18 mouse cellular contexts compared by ENCODE assay signal in the genomic region with DNA sequence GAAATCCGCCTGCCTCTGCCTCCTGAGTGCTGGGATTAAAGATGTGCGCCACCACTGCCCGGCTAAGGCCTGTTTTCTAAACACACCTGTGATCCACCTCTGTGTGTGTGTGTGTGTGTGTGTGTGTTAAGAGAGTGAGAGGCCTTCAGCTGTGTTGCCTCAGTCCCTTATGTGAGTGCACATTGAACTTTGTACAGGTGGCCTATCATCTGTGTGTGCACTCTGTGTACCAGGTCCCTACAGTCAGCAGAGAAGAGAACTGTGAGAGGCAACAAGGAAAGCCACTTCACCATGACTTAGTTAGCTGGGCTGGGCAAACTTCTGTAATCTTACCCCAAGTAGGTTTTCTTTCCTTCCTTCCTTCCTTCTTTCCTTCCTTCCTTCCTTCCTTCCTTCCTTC.
"Had no signal": no experiment of that assay in that cellular context is flagged by ENCODE, and none has a peak within 500 bp of the region (broad histone marks: within the 10 kb centered on the region; RNA-seq: fewer than 3 reads in every experiment).

No protein-coding gene starts in this region.

- H3K27me3 ChIP-seq: limb, embryonic 12.5 days; limb, embryonic 15.5 days; midbrain, embryonic 12.5 days; midbrain, embryonic 15.5 days; neural tube, embryonic 12.5 days; neural tube, embryonic 15.5 days had no signal

- H3K36me3 ChIP-seq: limb, embryonic 12.5 days; limb, embryonic 15.5 days; midbrain, embryonic 12.5 days; midbrain, embryonic 15.5 days; neural tube, embryonic 12.5 days; neural tube, embryonic 15.5 days had no signal

- H3K4me1 ChIP-seq: limb, embryonic 12.5 days; limb, embryonic 15.5 days; midbrain, embryonic 12.5 days had no signal

- H3K4me3 ChIP-seq: limb, embryonic 12.5 days; limb, embryonic 15.5 days; midbrain, embryonic 12.5 days; midbrain, embryonic 15.5 days; neural tube, embryonic 12.5 days; neural tube, embryonic 15.5 days had no signal

- DNase-seq: kidney, adult 2 months; kidney, postnatal 25 days; left cerebral cortex, postnatal 4 days; lung, embryonic 14.5 days; right cerebral cortex, adult 18-20 months; right cerebral cortex, postnatal 14 days; right cerebral cortex, postnatal 4 days; thymus, postnatal 25 days had no signal

- H3K9me3 ChIP-seq: limb, embryonic 12.5 days; limb, embryonic 15.5 days; midbrain, embryonic 12.5 days; midbrain, embryonic 15.5 days; neural tube, embryonic 12.5 days; neural tube, embryonic 15.5 days had no signal

- H3K4me2 ChIP-seq: limb, embryonic 12.5 days; limb, embryonic 15.5 days; lung, embryonic 14.5 days; midbrain, embryonic 12.5 days; midbrain, embryonic 15.5 days; neural tube, embryonic 12.5 days; neural tube, embryonic 15.5 days had no signal

- ATAC-seq: hindbrain, postnatal 0 days; lung, postnatal 0 days; midbrain, embryonic 15.5 days had no signal

- H3K27ac ChIP-seq: hindbrain, postnatal 0 days; kidney, postnatal 0 days; limb, embryonic 12.5 days; limb, embryonic 15.5 days; macrophage; midbrain, embryonic 12.5 days; midbrain, embryonic 15.5 days; neural tube, embryonic 12.5 days; neural tube, embryonic 15.5 days had no signal

- H3K9ac ChIP-seq: limb, embryonic 12.5 days; limb, embryonic 15.5 days; lung, embryonic 14.5 days; midbrain, embryonic 12.5 days; midbrain, embryonic 15.5 days; neural tube, embryonic 12.5 days; neural tube, embryonic 15.5 days had no signal
